Mouse (Mus musculus) forebrain, embryonic 12.5 days (tissue): ENCODE results near the gene Dnm3. TPM values are rescaled to one million over a fixed set of nuclear protein-coding genes. Genes with fewer than 3 reads are reported as not detected.

Source experiments
- ATAC-seq: fragments of 200-750 bp; cut with Nextera tagmentation; 2 replicates; pipeline ENCODE4 v1.8.0; 2017; ENCODE audit warnings: moderate TSS enrichment; ENCODE audit not compliant: low FRiP score
- H3K27ac ChIP-seq: fragments of 300-500 bp; sonication (generic); 2 replicates; pipeline ENCODE4 v1.5.1; 2016; ENCODE audit warnings: mild to moderate bottlenecking
- H3K27me3 ChIP-seq: fragments of 300-500 bp; sonication (generic); 2 replicates; pipeline ENCODE4 v1.6.1; 2016; ENCODE audit warnings: mild to moderate bottlenecking
- H3K36me3 ChIP-seq: fragments of 300-500 bp; sonication (generic); replicated peaks from 2 replicates; pipeline ENCODE4 v1.6.1; 2016; ENCODE audit warnings: mild to moderate bottlenecking
- H3K4me1 ChIP-seq: fragments of 300-500 bp; sonication (generic); 2 replicates; pipeline ENCODE4 v1.6.1; 2016
- H3K4me2 ChIP-seq: fragments of 300-500 bp; sonication (generic); 2 replicates; pipeline ENCODE4 v1.6.1; 2016; ENCODE audit warnings: mild to moderate bottlenecking, moderate library complexity
- H3K4me3 ChIP-seq: fragments of 300-500 bp; sonication (generic); replicated peaks from 2 replicates; pipeline ENCODE4 v1.5.1; 2016; ENCODE audit warnings: mild to moderate bottlenecking
- H3K9ac ChIP-seq: fragments of 300-500 bp; sonication (generic); 2 replicates; pipeline ENCODE4 v1.6.1; 2016; ENCODE audit warnings: mild to moderate bottlenecking
- H3K9me3 ChIP-seq: fragments of 300-500 bp; sonication (generic); 2 replicates; pipeline ENCODE4 v1.6.1; 2016
- WGBS: fragments of 180-500 bp; shearing (Covaris S2); methylation state at CpG from one replicate; pipeline ENCODE4 v1.1.7; 2016; 5-methylcytosine and 5-hydroxymethylcytosine counted together
- polyA plus RNA-seq: library from polyadenylated mRNA; unstranded; fragments of >200 nt; fragmentation: Nextera tagmentation; extraction: Ambion mirVana; gene quantifications from 2 replicates; pipeline ENCODE4 v1.2.1, GENCODE M21; 2016

The Dnm3 gene
- polyA plus RNA-seq, 1 experiment from 2014 or later, result 12.1 TPM

DNA sequence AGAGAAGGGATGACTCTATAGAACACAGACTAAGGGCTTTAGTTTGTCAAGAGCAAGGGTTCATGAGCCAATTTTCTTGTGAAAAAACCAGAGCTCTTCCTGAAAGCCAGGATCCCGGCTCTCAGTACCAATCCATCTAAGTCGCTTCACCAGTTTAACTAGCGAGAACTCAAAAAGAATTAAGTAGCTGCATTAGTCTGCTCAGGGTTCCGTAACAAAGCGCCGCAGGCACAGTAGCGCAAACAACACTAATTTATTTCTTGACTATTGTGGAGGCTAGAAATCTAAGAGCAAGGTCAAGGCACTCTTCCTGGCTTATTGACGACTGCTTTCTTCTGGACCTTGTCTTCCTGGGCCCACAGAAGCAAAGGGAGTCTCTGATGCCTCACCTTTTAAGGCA is 14.2 kb downstream of the Dnm3 start:
- no peak for ATAC-seq
- Histone ChIP-seq H3K4me1 (no peaks in the 10 kb centered on the region), H3K36me3 (no peaks in the 10 kb centered on the region), H3K4me2 (no peak overlapping the region), H3K9ac (no peak overlapping the region), H3K27ac (no peak overlapping the region), H3K9me3 (no peaks in the 10 kb centered on the region), H3K4me3 (no peak overlapping the region), H3K27me3 (no peaks in the 10 kb centered on the region)
- 91% methylated on average over 8 of the region's 8 CpGs for WGBS

- Histone ChIP-seq H3K4me3 (no peak overlapping the region), H3K27ac (no peak overlapping the region), H3K27me3 (no peaks in the 10 kb centered on the region), H3K9ac (no peak overlapping the region), H3K36me3 (no peaks in the 10 kb centered on the region), H3K4me2 (no peak overlapping the region), H3K9me3 (no peaks in the 10 kb centered on the region), H3K4me1 (no peaks in the 10 kb centered on the region; the same call in 1 of the 2 replicates)
- ATAC-seq, result no peak
- WGBS, result 93% methylated on average over 2 of the region's 2 CpGs
Observed at GRCm38 (mm10) chr1:162458711-162459110, 19.1 kb downstream of the Dnm3 start.

DNA sequence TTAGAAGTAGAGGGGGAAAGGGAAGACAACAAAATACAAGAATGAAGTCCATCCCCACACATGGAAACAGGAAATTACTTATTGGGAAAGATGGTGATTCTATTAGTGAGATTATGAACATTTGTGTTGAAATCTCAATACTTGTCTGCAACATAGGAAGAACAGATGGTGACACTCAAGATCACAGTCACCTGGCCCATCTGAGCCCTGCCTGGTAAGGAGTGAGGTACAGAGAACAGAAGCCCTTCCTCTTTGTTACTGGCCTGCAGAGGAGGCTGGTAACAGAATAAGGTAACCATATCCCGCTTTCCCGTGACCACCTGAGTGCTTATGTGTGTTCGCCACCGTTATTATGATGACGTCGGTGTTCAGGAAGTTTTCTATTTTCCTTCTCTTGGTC is 21.0 kb downstream of the Dnm3 start:
- Histone ChIP-seq H3K27me3 (no peaks in the 10 kb centered on the region), H3K9me3 (no peaks in the 10 kb centered on the region), H3K9ac (no peak overlapping the region), H3K4me1 (no peaks in the 10 kb centered on the region; the same call in 1 of the 2 replicates), H3K4me2 (no peak overlapping the region), H3K27ac (no peak overlapping the region), H3K4me3 (no peak overlapping the region), H3K36me3 (no peaks in the 10 kb centered on the region)
- WGBS, result 94% methylated on average over 6 of the region's 6 CpGs
- ATAC-seq, result no peak

DNA sequence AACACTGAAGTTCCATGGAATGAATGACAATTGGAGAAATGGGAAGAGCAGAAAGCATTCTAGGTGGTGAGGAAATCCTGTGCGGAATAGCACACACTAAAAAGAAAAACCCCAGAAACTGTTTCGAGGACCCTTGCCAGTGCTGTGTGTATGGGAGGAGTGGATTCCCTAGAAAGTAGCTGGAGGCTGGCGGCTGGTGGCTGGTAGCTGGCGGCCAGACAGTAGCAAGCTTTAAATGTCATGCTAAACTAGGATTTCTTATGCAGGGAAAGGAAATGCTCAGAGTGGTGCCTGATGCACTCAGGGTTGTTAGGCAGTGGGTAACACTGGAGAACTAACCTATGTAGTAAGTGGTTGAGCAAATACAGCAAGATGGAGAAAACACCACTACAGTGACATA is 21.4 kb downstream of the Dnm3 start:
- no peak for ATAC-seq
- H3K9me3 ChIP-seq, result no peaks in the 10 kb centered on the region
- WGBS, result 94% methylated on average over 4 of the region's 4 CpGs
- H3K4me3 ChIP-seq, result no peak overlapping the region
- no peaks in the 10 kb centered on the region for H3K36me3 ChIP-seq
- H3K27ac ChIP-seq, result no peak overlapping the region
- no peak overlapping the region for H3K4me2 ChIP-seq
- H3K27me3 ChIP-seq, result no peaks in the 10 kb centered on the region
- no peak overlapping the region for H3K9ac ChIP-seq
- no peaks in the 10 kb centered on the region; the same call in 1 of the 2 replicates for H3K4me1 ChIP-seq

- Histone ChIP-seq H3K9ac (no peak overlapping the region), H3K27me3 (no peaks in the 10 kb centered on the region), H3K27ac (no peak overlapping the region), H3K36me3 (no peaks in the 10 kb centered on the region), H3K9me3 (no peaks in the 10 kb centered on the region), H3K4me3 (no peak overlapping the region), H3K4me1 (no peaks in the 10 kb centered on the region; the same call in 1 of the 2 replicates), H3K4me2 (no peak overlapping the region)
- 47% methylated on average over 8 of the region's 8 CpGs for WGBS
- peak; percentile 33; the same call in 1 of the 2 replicates for ATAC-seq
Observed at GRCm38 (mm10) chr1:162453578-162453977, 24.3 kb downstream of the Dnm3 start.

- Histone ChIP-seq H3K27ac (no peak overlapping the region), H3K4me3 (no peak overlapping the region), H3K36me3 (no peaks in the 10 kb centered on the region), H3K4me1 (no peaks in the 10 kb centered on the region; the same call in 1 of the 2 replicates), H3K27me3 (no peaks in the 10 kb centered on the region), H3K4me2 (no peak overlapping the region), H3K9me3 (no peaks in the 10 kb centered on the region), H3K9ac (no peak overlapping the region)
- ATAC-seq, result no peak
- WGBS, result 78% methylated on average over 6 of the region's 6 CpGs
Observed at GRCm38 (mm10) chr1:162453030-162453429, 24.8 kb downstream of the Dnm3 start.

- no peak overlapping the region for H3K9ac ChIP-seq
- no peaks in the 10 kb centered on the region for H3K27me3 ChIP-seq
- WGBS, result 82% methylated on average over 3 of the region's 3 CpGs
- H3K27ac ChIP-seq, result no peak overlapping the region
- H3K4me2 ChIP-seq, result no peak overlapping the region
- H3K4me1 ChIP-seq, result no peaks in the 10 kb centered on the region; the same call in 1 of the 2 replicates
- no peaks in the 10 kb centered on the region for H3K9me3 ChIP-seq
- no peak overlapping the region for H3K4me3 ChIP-seq
- H3K36me3 ChIP-seq, result no peaks in the 10 kb centered on the region
- no peak for ATAC-seq
Observed at GRCm38 (mm10) chr1:162449161-162449909, 28.5 kb downstream of the Dnm3 start.

DNA sequence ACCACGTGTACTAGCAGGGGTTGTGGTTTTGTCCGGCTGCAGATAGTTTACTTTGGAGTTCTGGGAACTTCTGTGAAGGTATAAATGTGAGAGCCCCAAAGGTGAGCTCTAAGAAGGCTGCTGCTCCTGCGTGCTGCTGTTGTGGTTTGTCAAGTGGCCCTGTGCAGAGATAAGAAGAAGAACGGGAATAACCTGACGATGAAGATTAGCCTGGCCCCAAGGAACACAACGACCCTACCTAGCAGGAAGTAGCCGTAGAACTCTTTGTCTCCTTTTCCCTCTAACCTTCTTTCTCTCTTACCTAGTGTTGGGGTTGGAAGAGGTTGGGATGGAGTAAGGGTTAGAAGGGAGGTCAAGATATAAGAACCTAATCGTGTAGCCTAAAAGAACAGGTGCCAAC is 33.0 kb downstream of the Dnm3 start:
- WGBS, result 86% methylated on average over 8 of the region's 8 CpGs
- H3K27ac ChIP-seq, result no peak overlapping the region
- H3K9me3 ChIP-seq, result no peaks in the 10 kb centered on the region
- H3K9ac ChIP-seq, result no peak overlapping the region
- H3K4me3 ChIP-seq, result no peak overlapping the region
- no peaks in the 10 kb centered on the region for H3K4me1 ChIP-seq
- H3K27me3 ChIP-seq, result no peaks in the 10 kb centered on the region
- no peak overlapping the region for H3K4me2 ChIP-seq
- no peaks in the 10 kb centered on the region for H3K36me3 ChIP-seq
- ATAC-seq, result no peak

DNA sequence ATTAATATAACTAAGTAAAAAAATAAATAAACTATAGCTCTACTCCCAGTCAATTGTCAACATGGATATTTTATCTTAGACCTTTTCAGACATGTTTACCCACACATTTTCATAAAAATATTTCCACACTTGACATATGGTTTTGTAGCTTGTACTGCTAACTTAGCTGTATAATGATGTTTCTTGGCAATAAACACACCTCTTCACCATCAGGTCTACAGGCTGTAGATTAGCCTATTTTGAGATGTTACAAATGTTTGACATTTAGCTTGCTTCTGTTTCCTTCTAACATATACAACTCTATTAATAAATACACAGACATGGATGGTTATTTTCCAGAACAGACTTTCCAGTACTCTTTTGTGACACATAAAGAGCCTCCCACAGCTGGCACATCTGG is 38.3 kb downstream of the Dnm3 start:
- H3K36me3 ChIP-seq, result no peaks in the 10 kb centered on the region
- no peak overlapping the region for H3K4me2 ChIP-seq
- no peaks in the 10 kb centered on the region for H3K4me1 ChIP-seq
- H3K27me3 ChIP-seq, result no peaks in the 10 kb centered on the region
- no peak overlapping the region for H3K4me3 ChIP-seq
- no peak overlapping the region for H3K27ac ChIP-seq
- no peak overlapping the region for H3K9ac ChIP-seq
- no peaks in the 10 kb centered on the region for H3K9me3 ChIP-seq
- ATAC-seq, result no peak

DNA sequence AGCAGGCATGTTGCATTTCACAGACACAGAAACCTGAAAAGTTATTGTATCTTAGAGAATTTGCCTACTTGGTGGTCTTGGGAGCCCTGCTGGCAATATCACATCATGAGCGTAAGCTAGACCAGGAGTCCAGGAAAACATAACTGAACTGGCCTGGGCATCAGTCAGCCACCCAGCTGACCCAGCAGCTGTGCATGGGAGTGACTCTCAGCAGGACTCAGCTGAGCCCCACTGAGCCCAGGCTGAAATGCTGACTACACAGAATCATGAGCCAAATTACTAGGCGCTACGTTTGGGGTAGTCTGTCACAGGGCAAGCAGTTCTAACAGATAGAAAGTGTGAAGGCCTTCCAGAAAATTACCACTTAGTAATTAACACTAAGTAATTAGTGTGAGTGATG is 41.2 kb downstream of the Dnm3 start:
- no peak overlapping the region for H3K4me2 ChIP-seq
- no peaks in the 10 kb centered on the region for H3K4me1 ChIP-seq
- no peaks in the 10 kb centered on the region for H3K27me3 ChIP-seq
- H3K4me3 ChIP-seq, result no peak overlapping the region
- no peak for ATAC-seq
- H3K9ac ChIP-seq, result no peak overlapping the region
- H3K27ac ChIP-seq, result no peak overlapping the region
- WGBS, result 78% methylated on average over 3 of the region's 3 CpGs
- no peaks in the 10 kb centered on the region for H3K36me3 ChIP-seq
- no peaks in the 10 kb centered on the region for H3K9me3 ChIP-seq

- H3K9ac ChIP-seq, result no peak overlapping the region
- WGBS, result 80% methylated on average over 2 of the region's 2 CpGs
- H3K27ac ChIP-seq, result no peak overlapping the region
- no peak overlapping the region for H3K4me3 ChIP-seq
- H3K4me1 ChIP-seq, result peaks cover 8% of the 10 kb centered on the region; the same call in 1 of the 2 replicates
- no peaks in the 10 kb centered on the region for H3K9me3 ChIP-seq
- H3K36me3 ChIP-seq, result no peaks in the 10 kb centered on the region
- no peak overlapping the region for H3K4me2 ChIP-seq
- H3K27me3 ChIP-seq, result no peaks in the 10 kb centered on the region
- no peak for ATAC-seq
Observed at GRCm38 (mm10) chr1:162428904-162429303, 48.9 kb downstream of the Dnm3 start.

- Histone ChIP-seq H3K4me1 (peaks cover 8% of the 10 kb centered on the region; the same call in 1 of the 2 replicates), H3K27ac (no peak overlapping the region), H3K9me3 (no peaks in the 10 kb centered on the region), H3K9ac (no peak overlapping the region), H3K36me3 (no peaks in the 10 kb centered on the region), H3K4me2 (no peak overlapping the region), H3K27me3 (no peaks in the 10 kb centered on the region), H3K4me3 (no peak overlapping the region)
- 40% methylated on average over 15 of the region's 15 CpGs for WGBS
- ATAC-seq, result 0 out of 2 replicates have a peak, but pooled peaks have one; percentile 30
Observed at GRCm38 (mm10) chr1:162425930-162426478, 51.8 kb downstream of the Dnm3 start.

DNA sequence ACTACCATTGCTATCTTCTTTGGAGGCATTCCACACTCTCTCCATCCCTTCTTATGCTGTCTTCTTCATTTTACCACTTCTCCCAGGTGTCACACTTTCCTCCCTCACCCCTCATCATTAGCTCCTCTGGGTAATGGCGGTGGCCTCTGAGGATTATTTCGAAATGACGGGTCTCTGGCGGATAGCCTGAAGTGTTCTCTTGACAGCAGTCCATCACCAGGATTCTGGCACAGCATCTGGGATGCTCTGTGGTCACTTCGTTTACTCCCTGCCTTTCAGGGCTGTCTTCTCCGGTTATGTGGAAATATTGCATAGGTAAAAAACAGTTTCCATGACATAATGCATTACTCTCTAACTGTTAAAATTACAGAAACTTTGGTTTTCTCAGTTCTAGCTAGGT is 55.0 kb downstream of the Dnm3 start:
- Histone ChIP-seq H3K36me3 (no peaks in the 10 kb centered on the region), H3K4me3 (no peak overlapping the region), H3K9me3 (no peaks in the 10 kb centered on the region), H3K9ac (no peak overlapping the region), H3K27me3 (no peaks in the 10 kb centered on the region), H3K4me1 (peaks cover 8% of the 10 kb centered on the region; the same call in 1 of the 2 replicates), H3K4me2 (no peak overlapping the region), H3K27ac (no peak overlapping the region)
- ATAC-seq, result no peak
- WGBS, result 85% methylated on average over 6 of the region's 6 CpGs
